Mouse (Mus musculus) neural tube, embryonic 15.5 days (tissue): ENCODE measurements around the gene Rin2. TPM values are rescaled to one million over a fixed set of nuclear protein-coding genes. Genes with fewer than 3 reads are reported as not detected.
"Not testable (repeated sequence)": the region's sequence is repeated elsewhere in the genome, so short reads cannot be mapped to it uniquely, and the experiment has no call there.

Experiments used
- ATAC-seq: fragments of 200-750 bp; cut with Nextera tagmentation; 2 replicates; pipeline ENCODE4 v1.8.0; 2017; ENCODE audit warnings: mild to moderate bottlenecking, moderate TSS enrichment, moderate library complexity; ENCODE audit not compliant: low FRiP score
- H3K27ac ChIP-seq: fragments of 300-500 bp; sonication (generic); replicated peaks from 2 replicates; pipeline ENCODE4 v1.5.1; 2015; ENCODE audit warnings: mild to moderate bottlenecking, inconsistent platforms
- H3K27me3 ChIP-seq: fragments of 300-500 bp; sonication (generic); replicated peaks from 2 replicates; pipeline ENCODE4 v1.6.1; 2015; ENCODE audit warnings: inconsistent platforms
- H3K36me3 ChIP-seq: fragments of 300-500 bp; sonication (generic); 2 replicates; pipeline ENCODE4 v1.6.1; 2015; ENCODE audit warnings: inconsistent platforms
- H3K4me1 ChIP-seq: fragments of 300-500 bp; sonication (generic); 2 replicates; pipeline ENCODE4 v1.6.1; 2015; ENCODE audit warnings: inconsistent platforms
- H3K4me2 ChIP-seq: fragments of 300-500 bp; sonication (generic); 2 replicates; pipeline ENCODE4 v1.6.1; 2015; ENCODE audit warnings: inconsistent platforms, mild to moderate bottlenecking, moderate library complexity
- H3K4me3 ChIP-seq: fragments of 300-500 bp; sonication (generic); replicated peaks from 2 replicates; pipeline ENCODE4 v1.5.1; 2015; ENCODE audit warnings: mild to moderate bottlenecking, inconsistent platforms
- H3K9ac ChIP-seq: fragments of 300-500 bp; sonication (generic); replicated peaks from 2 replicates; pipeline ENCODE4 v1.6.1; 2015; ENCODE audit warnings: mild to moderate bottlenecking, inconsistent platforms
- H3K9me3 ChIP-seq: fragments of 300-500 bp; sonication (generic); replicated peaks from 2 replicates; pipeline ENCODE4 v1.6.1; 2016; ENCODE audit warnings: inconsistent platforms
- WGBS: fragments of 180-500 bp; shearing (Covaris S2); methylation state at CpG from one replicate; pipeline ENCODE4 v1.1.7; 2015; ENCODE audit warnings: mixed read lengths; 5-methylcytosine and 5-hydroxymethylcytosine counted together
- polyA plus RNA-seq: library from polyadenylated mRNA; unstranded; fragments of >200 nt; fragmentation: Nextera tagmentation; extraction: Ambion mirVana; gene quantifications from 2 replicates; pipeline ENCODE4 v1.2.1, GENCODE M21; 2015

Rin2 gene
- polyA plus RNA-seq, 1 experiment from 2014 or later = 14.8 TPM

GRCm38 (mm10) chr2:145898106-145898505 lies 223.1 kb downstream of the Rin2 start:
- whole genome bisulfite sequencing = 72% methylated on average over 9 of the region's 9 CpGs

DNA sequence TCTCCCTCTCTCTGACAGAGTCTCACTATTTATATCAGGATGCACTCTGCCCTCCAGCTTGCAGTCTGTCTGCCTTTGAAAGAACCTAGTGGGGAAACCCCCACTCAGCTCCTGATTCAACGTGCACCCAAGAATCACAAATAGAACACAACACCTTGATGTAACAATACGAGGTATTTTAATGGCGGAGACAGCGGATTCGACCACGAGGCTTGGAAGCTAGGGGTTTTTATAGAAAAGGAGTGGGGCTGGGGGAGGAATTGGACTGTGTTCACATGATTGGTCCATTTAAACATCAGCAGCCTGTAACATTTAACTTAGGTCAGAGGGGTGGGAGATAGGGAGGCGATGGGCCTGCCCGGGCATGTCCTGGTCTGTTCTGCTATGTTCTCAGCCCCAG lies 225.3 kb downstream of the Rin2 start:
- H3K4me1 ChIP-seq = peaks cover 19% of the 10 kb centered on the region
- H3K27me3 ChIP-seq, H3K36me3 ChIP-seq, H3K9me3 ChIP-seq, H3K4me2 ChIP-seq, H3K4me3 ChIP-seq, H3K27ac ChIP-seq, ATAC-seq, H3K9ac ChIP-seq: not testable (repeated sequence)
- 78% methylated on average over 8 of the region's 8 CpGs for WGBS

More at GRCm38 (mm10) chr2:145898106-145898505, 223.1 kb downstream of the Rin2 start:
- no peak for ATAC-seq
- Histone ChIP-seq H3K4me3 (no peak overlapping the region), H3K4me1 (peaks cover 2% of the 10 kb centered on the region; the same call in 1 of the 2 replicates), H3K27ac (no peak overlapping the region), H3K9me3 (no peaks in the 10 kb centered on the region), H3K4me2 (no peak overlapping the region), H3K27me3 (no peaks in the 10 kb centered on the region), H3K9ac (no peak overlapping the region), H3K36me3 (no peaks in the 10 kb centered on the region)

GRCm38 (mm10) chr2:145901861-145902260 lies 226.8 kb downstream of the Rin2 start, which contains the start of gene Naa20:
Naa20 (plus strand) TSS chr2:145902099.
- H3K36me3 ChIP-seq = peaks cover 4% of the 10 kb centered on the region
- no peak for ATAC-seq
- peak within 1 kb of the TSS; percentile 100 for H3K4me3 ChIP-seq
- peaks cover 27% of the 10 kb centered on the region for H3K4me1 ChIP-seq
- H3K27ac ChIP-seq = no peak within 1 kb of the TSS
- peak within 1 kb of the TSS; percentile 93; the same call in 1 of the 2 replicates for H3K9ac ChIP-seq
- H3K27me3 ChIP-seq = no peaks in the 10 kb centered on the region
- H3K9me3 ChIP-seq = no peaks in the 10 kb centered on the region
- 90% methylated on average over 6 of the region's 6 CpGs for WGBS
- peak within 1 kb of the TSS; percentile 63 for H3K4me2 ChIP-seq

DNA sequence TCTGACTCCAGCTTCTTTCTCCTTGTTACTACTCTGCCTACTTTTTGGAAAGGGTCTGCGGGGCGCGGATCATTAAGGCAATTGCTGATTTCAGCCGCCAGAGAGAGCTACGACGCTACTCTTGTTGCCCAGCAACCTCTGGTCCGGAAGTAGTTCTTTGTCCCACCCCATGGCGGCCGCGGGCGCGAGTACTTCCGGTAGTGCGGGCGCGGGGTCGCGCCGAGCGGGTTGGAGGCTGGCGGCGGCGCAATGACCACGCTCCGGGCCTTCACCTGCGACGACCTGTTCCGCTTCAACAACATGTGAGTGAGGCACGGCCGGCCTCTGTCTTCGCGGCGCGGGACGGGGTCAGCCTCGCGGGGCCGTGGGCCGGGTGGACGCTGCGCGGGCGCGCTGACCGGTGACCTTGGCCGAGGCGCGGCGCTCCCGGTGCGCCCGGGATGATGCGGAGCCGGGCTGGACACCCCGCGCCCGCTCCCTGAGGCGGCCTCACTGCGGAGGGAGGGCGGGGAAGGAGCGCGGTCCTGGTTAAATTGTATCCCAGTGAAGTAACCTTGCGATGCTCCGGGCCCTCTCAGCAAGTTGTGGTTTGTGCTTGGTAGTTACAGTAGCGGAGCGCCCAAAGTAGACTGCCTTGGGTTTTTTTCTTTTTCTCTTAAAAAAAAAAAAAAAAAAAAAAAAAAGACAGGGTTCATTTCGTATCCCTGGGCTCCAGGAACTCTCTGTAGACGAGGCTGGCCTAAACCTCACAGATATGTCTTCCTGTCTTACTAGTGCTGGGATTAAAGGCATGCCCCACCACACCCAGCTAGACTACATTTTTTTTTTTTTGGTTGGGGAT lies 228.3 kb downstream of the Rin2 start:
- peak; percentile 98 for ATAC-seq
- WGBS = under 1% methylated on average over 68 of the region's 68 CpGs

DNA sequence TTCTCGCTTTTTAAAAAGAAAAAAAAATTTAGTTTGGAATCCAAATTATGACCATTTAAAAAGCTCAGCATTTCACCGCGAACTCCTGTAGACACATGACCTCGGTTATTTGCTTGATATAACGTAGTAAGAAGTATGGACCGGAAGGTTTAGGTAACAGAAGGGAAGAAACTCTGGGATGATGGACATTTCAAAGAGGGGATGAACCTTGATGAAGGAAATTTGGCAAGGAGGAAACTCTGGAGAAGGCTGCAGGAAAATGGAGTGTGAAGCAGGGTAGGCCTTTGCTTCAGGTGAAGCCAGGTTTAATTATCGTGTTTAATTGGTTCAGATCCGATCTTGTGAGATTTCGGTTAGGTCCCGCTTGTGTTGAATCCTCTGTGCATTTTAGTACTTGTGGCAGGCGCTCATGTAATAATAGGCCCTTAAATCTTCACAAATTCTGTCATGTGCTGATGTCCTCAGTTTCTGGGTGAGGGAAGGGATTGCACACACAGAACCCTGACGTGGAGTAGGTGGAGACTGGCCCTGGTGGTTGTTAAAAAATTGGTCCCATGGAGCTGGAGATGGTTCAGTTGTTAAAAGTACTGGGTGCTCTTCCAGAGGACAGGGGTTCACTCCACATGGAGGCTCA lies 229.1 kb downstream of the Rin2 start:
- H3K27me3 ChIP-seq = no peaks in the 10 kb centered on the region
- WGBS = 31% methylated on average over 12 of the region's 12 CpGs
- peaks cover 27% of the 10 kb centered on the region for H3K4me1 ChIP-seq
- peaks cover 10% of the 10 kb centered on the region for H3K36me3 ChIP-seq
- H3K9me3 ChIP-seq = no peaks in the 10 kb centered on the region
- ATAC-seq = no peak
- H3K4me3 ChIP-seq = peak overlapping the region; percentile 100
- peak overlapping the region; percentile 63 for H3K4me2 ChIP-seq
- H3K9ac ChIP-seq = peak overlapping the region; percentile 93
- 0 out of 2 replicates have a peak overlapping the region, but pooled peaks have one; percentile 84 for H3K27ac ChIP-seq

More for the DNA sequence above, 228.3 kb downstream of the Rin2 start:
- Histone ChIP-seq H3K9me3 (no peaks in the 10 kb centered on the region), H3K27me3 (no peaks in the 10 kb centered on the region), H3K4me1 (peaks cover 27% of the 10 kb centered on the region), H3K9ac (peak overlapping the region; percentile 93), H3K27ac (peak overlapping the region; percentile 84), H3K4me3 (peak overlapping the region; percentile 100), H3K4me2 (peak overlapping the region; percentile 63), H3K36me3 (peaks cover 4% of the 10 kb centered on the region)

DNA sequence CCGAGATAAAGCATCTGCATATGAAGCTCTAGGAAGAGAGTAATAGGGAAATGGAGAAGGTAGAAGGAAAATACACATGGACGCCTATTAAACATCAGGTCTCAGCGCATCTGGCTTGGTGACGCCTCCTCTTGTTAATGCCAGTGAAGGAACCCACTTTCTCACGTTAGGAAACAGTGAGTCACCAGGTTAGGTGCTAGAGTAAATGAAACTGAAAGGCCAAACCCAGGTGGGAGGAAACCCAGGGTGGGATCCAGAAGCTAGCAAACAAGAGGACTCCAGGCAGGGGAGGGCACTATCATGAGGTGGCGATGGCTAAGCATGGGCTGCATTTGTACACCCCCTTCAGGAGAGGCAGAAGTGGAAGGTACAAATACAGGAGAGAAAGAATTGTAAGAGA lies 230.1 kb downstream of the Rin2 start:
- H3K4me3 ChIP-seq = no peak overlapping the region
- H3K27ac ChIP-seq = no peak overlapping the region
- H3K27me3 ChIP-seq = no peaks in the 10 kb centered on the region
- peaks cover 17% of the 10 kb centered on the region for H3K36me3 ChIP-seq
- H3K4me2 ChIP-seq = no peak overlapping the region
- 89% methylated on average over 6 of the region's 6 CpGs for WGBS
- H3K4me1 ChIP-seq = peaks cover 27% of the 10 kb centered on the region
- H3K9me3 ChIP-seq = no peaks in the 10 kb centered on the region
- ATAC-seq = no peak
- H3K9ac ChIP-seq = no peak overlapping the region

DNA sequence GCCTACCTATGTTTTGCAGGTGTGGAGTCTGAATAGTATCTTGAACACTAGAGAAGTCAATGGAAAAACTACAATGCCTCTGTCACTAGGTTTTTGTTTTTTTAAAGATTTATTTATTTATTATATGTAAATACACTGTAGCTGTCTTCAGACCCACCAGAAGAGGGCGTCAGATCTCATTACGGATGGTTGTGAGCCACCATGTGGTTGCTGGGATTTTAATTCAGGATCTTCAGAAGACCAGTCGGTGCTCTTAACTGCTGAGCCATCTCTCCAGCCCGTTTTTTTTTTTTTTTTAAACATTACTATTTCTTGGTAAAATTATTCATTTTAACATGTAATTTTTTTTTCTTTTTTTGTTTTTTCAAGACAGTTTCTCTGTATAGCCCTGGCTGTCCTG lies 230.9 kb downstream of the Rin2 start:
- not testable (repeated sequence) for H3K4me3 ChIP-seq, H3K9me3 ChIP-seq, H3K27ac ChIP-seq, H3K27me3 ChIP-seq, H3K4me2 ChIP-seq, H3K9ac ChIP-seq, ATAC-seq
- peaks cover 21% of the 10 kb centered on the region for H3K36me3 ChIP-seq
- peaks cover 27% of the 10 kb centered on the region for H3K4me1 ChIP-seq
- 49% methylated on average over 4 of the region's 4 CpGs for WGBS

DNA sequence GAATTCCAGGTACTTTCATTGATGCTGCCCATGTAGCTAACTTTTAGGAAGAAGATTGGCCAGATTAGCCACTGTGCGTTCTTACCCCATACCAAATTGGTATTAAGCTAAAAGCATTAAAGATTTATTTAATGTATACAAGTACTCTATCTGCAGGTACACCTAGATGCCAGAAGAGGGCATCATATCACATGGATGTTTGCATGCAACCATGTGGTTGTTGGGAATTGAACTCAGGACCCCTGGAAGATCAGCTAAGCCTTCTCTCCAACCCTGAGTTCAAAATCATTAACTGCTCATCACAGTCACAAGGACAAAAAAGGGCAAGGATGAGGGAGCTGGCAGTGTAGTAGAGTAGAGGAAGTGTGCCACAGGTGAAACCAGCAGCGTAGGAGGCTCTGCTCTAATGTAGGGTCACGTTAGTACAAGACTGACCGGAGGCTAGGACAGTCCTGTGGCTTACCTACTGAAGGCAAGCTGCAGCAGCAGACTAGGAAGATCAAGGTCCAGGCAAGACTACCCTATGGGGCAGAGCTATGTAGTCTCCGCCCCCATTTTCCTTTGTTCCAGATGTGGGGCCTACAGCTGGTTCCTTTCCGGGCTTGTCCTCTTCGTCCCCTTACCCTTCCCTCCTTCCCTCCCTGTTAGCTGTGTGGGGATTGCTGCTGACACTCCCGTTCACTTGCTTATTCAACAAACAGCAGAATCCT lies 246.1 kb downstream of the Rin2 start:
- H3K4me3 ChIP-seq = no peak overlapping the region
- H3K27me3 ChIP-seq = no peaks in the 10 kb centered on the region
- H3K4me2 ChIP-seq = no peak overlapping the region
- peaks cover 76% of the 10 kb centered on the region for H3K36me3 ChIP-seq
- ATAC-seq = no peak
- H3K9me3 ChIP-seq = no peaks in the 10 kb centered on the region
- no peaks in the 10 kb centered on the region for H3K4me1 ChIP-seq
- H3K9ac ChIP-seq = no peak overlapping the region
- 95% methylated on average over 8 of the region's 8 CpGs for WGBS
- H3K27ac ChIP-seq = no peak overlapping the region

GRCm38 (mm10) chr2:145934339-145935231 lies 259.6 kb downstream of the Rin2 start, which contains the start of the genes Cfap61 and Crnkl1:
Cfap61 (plus strand) TSS chr2:145934784.
Crnkl1 (minus strand) TSS chr2:145935014.
- under 1% methylated on average over 61 of the region's 61 CpGs for WGBS
- H3K27ac ChIP-seq = no peak within 1 kb of the TSS
- H3K4me2 ChIP-seq = peak within 1 kb of the TSS; percentile 81
- H3K4me3 ChIP-seq = peak within 1 kb of the TSS; percentile 78
- H3K4me1 ChIP-seq = peaks cover 9% of the 10 kb centered on the region
- H3K27me3 ChIP-seq = no peaks in the 10 kb centered on the region
- H3K9me3 ChIP-seq = no peaks in the 10 kb centered on the region
- H3K36me3 ChIP-seq = peaks cover 28% of the 10 kb centered on the region
- peak; percentile 99 for ATAC-seq
- H3K9ac ChIP-seq = peak within 1 kb of the TSS; percentile 59

GRCm38 (mm10) chr2:145936975-145937374 lies 262.0 kb downstream of the Rin2 start:
- 83% methylated on average over 8 of the region's 8 CpGs for WGBS
- Histone ChIP-seq H3K27ac (no peak overlapping the region), H3K4me2 (no peak overlapping the region), H3K4me3 (no peak overlapping the region), H3K9me3 (no peaks in the 10 kb centered on the region), H3K4me1 (peaks cover 9% of the 10 kb centered on the region), H3K36me3 (peaks cover 8% of the 10 kb centered on the region), H3K27me3 (no peaks in the 10 kb centered on the region), H3K9ac (no peak overlapping the region)
- ATAC-seq = no peak
